Mouse (Mus musculus) lung, postnatal 36 days (tissue): ENCODE data around the gene C1rl.
A peak's percentile ranks its signal among the peaks of the same experiment; 100 is the strongest.
"Not testable (repeated sequence)": the region's sequence is repeated elsewhere in the genome, so short reads cannot be mapped to it uniquely, and the experiment has no call there.

Experiments used
- DNase-seq: peaks from one replicate; pipeline ENCODE4 v3.0.0; 2022; ENCODE audit warnings: mixed read lengths

Gene C1rl

GRCm38 (mm10) chr6:124474621-124475020 lies 18.3 kb upstream of the C1rl start:
- no peak for DNase-seq

- not testable (repeated sequence) for DNase-seq
Observed at GRCm38 (mm10) chr6:124475335-124476075, 17.4 kb upstream of the C1rl start.

- no peak for DNase-seq
Observed at GRCm38 (mm10) chr6:124476216-124476615, 16.7 kb upstream of the C1rl start.

- no peak for DNase-seq
Observed at GRCm38 (mm10) chr6:124476796-124477195, 16.1 kb upstream of the C1rl start.

- no peak for DNase-seq
Observed at GRCm38 (mm10) chr6:124477221-124477655, 15.7 kb upstream of the C1rl start.

GRCm38 (mm10) chr6:124477922-124478651 lies 14.8 kb upstream of the C1rl start:
- DNase-seq, result peak; percentile 81

GRCm38 (mm10) chr6:124478874-124479572 lies 13.9 kb upstream of the C1rl start:
- no peak for DNase-seq

- DNase-seq, result peak; percentile 50
Observed at GRCm38 (mm10) chr6:124479573-124479930, 13.4 kb upstream of the C1rl start.

- peak; percentile 71 for DNase-seq
Observed at GRCm38 (mm10) chr6:124480295-124480694, 12.6 kb upstream of the C1rl start.

GRCm38 (mm10) chr6:124481571-124481970 lies 11.3 kb upstream of the C1rl start:
- peak; percentile 60 for DNase-seq

- not testable (repeated sequence) for DNase-seq
Observed at GRCm38 (mm10) chr6:124483831-124484230, 9.1 kb upstream of the C1rl start.

- DNase-seq, result no peak
Observed at GRCm38 (mm10) chr6:124484851-124485250, 8.1 kb upstream of the C1rl start.

GRCm38 (mm10) chr6:124485414-124486144 lies 7.3 kb upstream of the C1rl start:
- DNase-seq, result no peak

GRCm38 (mm10) chr6:124487509-124487908 lies 5.4 kb upstream of the C1rl start:
- DNase-seq, result no peak

- DNase-seq, result no peak
Observed at GRCm38 (mm10) chr6:124488952-124489351, 4.0 kb upstream of the C1rl start.

- no peak for DNase-seq
Observed at GRCm38 (mm10) chr6:124491427-124491826, 1.5 kb upstream of the C1rl start.

- no peak for DNase-seq
Observed at GRCm38 (mm10) chr6:124493886-124494285, 973 bp downstream of the C1rl start.

- no peak for DNase-seq
Observed at GRCm38 (mm10) chr6:124496054-124496453, 3.1 kb downstream of the C1rl start.

GRCm38 (mm10) chr6:124499914-124500566 lies 7.1 kb downstream of the C1rl start:
- no peak for DNase-seq

- peak; percentile 45 for DNase-seq
Observed at GRCm38 (mm10) chr6:124501473-124501872, 8.6 kb downstream of the C1rl start.

GRCm38 (mm10) chr6:124502021-124502420 lies 9.1 kb downstream of the C1rl start:
- no peak for DNase-seq

GRCm38 (mm10) chr6:124505028-124505427 lies 12.1 kb downstream of the C1rl start:
- peak; percentile 70 for DNase-seq
